Mouse (Mus musculus) stomach, postnatal 0 days (tissue): ENCODE measurements at regions not wholly inside any gene's neighbourhood (a gene's known extent, or its start where the extent isn't known, plus 50 kb on each side); places are given as distances from the start of the nearest gene placed in this dataset.
A peak's percentile ranks its signal among the peaks of the same experiment; 100 is the strongest.

Experiments
- CTCF ChIP-seq: IDR thresholded peaks from 2 replicates; pipeline ENCODE4 v1.5.1; 2016; ENCODE audit warnings: antibody characterized with exemption, low read depth, mild to moderate bottlenecking, moderate library complexity
- EP300 ChIP-seq: optimal IDR thresholded peaks from 2 replicates; pipeline ENCODE3; 2016; ENCODE audit warnings: antibody characterized with exemption

GRCm38 (mm10) chr4:137189058-137189457 lies 88.2 kb upstream of the Wnt4 start:
- TF ChIP-seq CTCF (0 out of 2 replicates have a peak, but pooled peaks have one; percentile 13), EP300 (no peak)
